Mouse (Mus musculus) mouse trophoblast stem cell (cell line): ENCODE results near the gene Gm4201.
"Not testable (repeated sequence)": the region's sequence is repeated elsewhere in the genome, so short reads cannot be mapped to it uniquely, and the experiment has no call there.

Source experiments
- in situ Hi-C, 2 experiments: fragments of 300-500 bp; cut with MseI, MboI; formaldehyde crosslinking; loops; 2 replicates in 1 of 2; 3 replicates in 1 of 2; pipeline ENCODE4 v1.15.1; 2025

Gm4201 gene

GRCm38 (mm10) chr7:22565243-22565642 is at the start of gene Gm4201:
Gene Gm4201, minus strand, starts transcription at chr7:22565343.
- in situ Hi-C loops, result not testable (repeated sequence)

- in situ Hi-C loops, result not testable (repeated sequence)
Observed at GRCm38 (mm10) chr7:22588027-22588426, 22.9 kb upstream of the Gm4201 start, which contains the start of gene Gm4565. Gene Gm4565, minus strand, starts transcription at chr7:22588127.

- in situ Hi-C loops, result not testable (repeated sequence)
Observed at GRCm38 (mm10) chr7:22534787-22535186, 30.4 kb downstream of the Gm4201 start, which contains the start of gene Gm8677. Gene Gm8677, minus strand, starts transcription at chr7:22534887.

GRCm38 (mm10) chr7:22522667-22523066 is 42.5 kb downstream of the Gm4201 start, which contains the start of gene Vmn1r152:
Gene Vmn1r152, plus strand, starts transcription at chr7:22522967.
- in situ Hi-C loops, result not testable (repeated sequence)
